Mouse (Mus musculus) midbrain, postnatal 0 days (tissue): ENCODE measurements around the gene 4632433K11Rik. TPM values are rescaled to one million over a fixed set of nuclear protein-coding genes. Genes with fewer than 3 reads are reported as not detected.

Experiments
- ATAC-seq: fragments of 200-750 bp; cut with Nextera tagmentation; 2 replicates; pipeline ENCODE4 v1.8.0; 2017; ENCODE audit warnings: moderate number of reproducible peaks, mild to moderate bottlenecking, moderate TSS enrichment, moderate library complexity; ENCODE audit not compliant: low FRiP score
- DNase-seq: peaks from one replicate; pipeline ENCODE4 v3.0.0-alpha.2; 2015; ENCODE audit warnings: low spot score
- H3K27ac ChIP-seq: fragments of 300-500 bp; sonication (generic); 2 replicates; pipeline ENCODE4 v1.5.1; 2014; ENCODE audit warnings: low read depth, mild to moderate bottlenecking, low read length, mixed read lengths
- H3K27me3 ChIP-seq: fragments of 300-500 bp; sonication (generic); 2 replicates; pipeline ENCODE4 v1.6.1; 2014; ENCODE audit warnings: low read length, control low read depth, mixed read lengths; ENCODE audit not compliant: insufficient read depth
- H3K36me3 ChIP-seq: fragments of 300-500 bp; sonication (generic); 2 replicates; pipeline ENCODE4 v1.6.1; 2014; ENCODE audit warnings: low read length, control low read depth, mixed read lengths; ENCODE audit not compliant: insufficient read depth
- H3K4me1 ChIP-seq: fragments of 300-500 bp; sonication (generic); 2 replicates; pipeline ENCODE4 v1.6.1; 2014; ENCODE audit warnings: mild to moderate bottlenecking, control low read depth, antibody characterized with exemption, low read length, mixed read lengths; ENCODE audit not compliant: insufficient read depth
- H3K4me2 ChIP-seq: fragments of 300-500 bp; sonication (generic); 2 replicates; pipeline ENCODE4 v1.6.1; 2014; ENCODE audit warnings: low read depth, mild to moderate bottlenecking, low read length, mixed read lengths; ENCODE audit not compliant: poor library complexity, severe bottlenecking
- H3K4me3 ChIP-seq: fragments of 300-500 bp; sonication (generic); 2 replicates; pipeline ENCODE4 v1.5.1; 2014; ENCODE audit warnings: low read depth, mild to moderate bottlenecking, low read length, moderate library complexity
- H3K9ac ChIP-seq: fragments of 300-500 bp; sonication (generic); replicated peaks from 2 replicates; pipeline ENCODE4 v1.6.1; 2014; ENCODE audit warnings: mild to moderate bottlenecking, low read length, moderate library complexity, mixed read lengths; ENCODE audit not compliant: poor library complexity, severe bottlenecking
- H3K9me3 ChIP-seq: fragments of 300-500 bp; sonication (generic); 2 replicates; pipeline ENCODE4 v1.6.1; 2016; ENCODE audit warnings: low read length, control low read depth
- CTCF ChIP-seq: IDR thresholded peaks from 2 replicates; pipeline ENCODE4 v1.5.1; 2016; ENCODE audit warnings: antibody characterized with exemption, mild to moderate bottlenecking
- whole genome bisulfite sequencing: fragments of 180-500 bp; shearing (Covaris S2); extraction: QIAGEN DNeasy Blood & Tissue Kit; methylation state at CpG from one replicate; pipeline ENCODE4 v1.1.7; 2014; 5-methylcytosine and 5-hydroxymethylcytosine counted together
- polyA plus RNA-seq: library from polyadenylated mRNA; unstranded; fragments of >200 nt; fragmentation: Nextera tagmentation; extraction: Ambion mirVana; gene quantifications from 2 replicates; pipeline ENCODE4 v1.2.1, GENCODE M21; 2015
- total RNA-seq: library from RNA; depleted of rRNA; stranded (reverse); fragments of >200 nt; gene quantifications from 2 replicates; pipeline ENCODE4 v1.2.3, GENCODE M21; 2014

4632433K11Rik gene
- total and polyA plus RNA-seq, 2 experiments from 2014 or later = not detected

GRCm38 (mm10) chr7:5060944-5061773 lies 27.2 kb downstream of the 4632433K11Rik start:
- H3K9me3 ChIP-seq = no peaks in the 10 kb centered on the region
- DNase-seq = peak; percentile 99
- H3K27me3 ChIP-seq = no peaks in the 10 kb centered on the region
- peak overlapping the region; percentile 95 for H3K27ac ChIP-seq
- ATAC-seq = peak; percentile 91
- peak overlapping the region; percentile 81 for H3K9ac ChIP-seq
- WGBS = under 1% methylated on average over 60 of the region's 60 CpGs
- no peaks in the 10 kb centered on the region for H3K36me3 ChIP-seq
- peaks cover 18% of the 10 kb centered on the region; the same call in 1 of the 2 replicates for H3K4me1 ChIP-seq
- peak overlapping the region; percentile 88 for H3K4me2 ChIP-seq
- peak; percentile 81 for TF ChIP-seq CTCF
- peak overlapping the region; percentile 70 for H3K4me3 ChIP-seq

- peak within 1 kb of the TSS; percentile 81 for H3K9ac ChIP-seq
- peak within 1 kb of the TSS; percentile 88 for H3K4me2 ChIP-seq
- peak within 1 kb of the TSS; percentile 95 for H3K27ac ChIP-seq
- ATAC-seq (peak; percentile 75), DNase-seq (peak; percentile 94)
- H3K36me3 ChIP-seq = peaks cover 5% of the 10 kb centered on the region; the same call in 1 of the 2 replicates
- no peak for TF ChIP-seq CTCF
- no peaks in the 10 kb centered on the region for H3K27me3 ChIP-seq
- no peaks in the 10 kb centered on the region for H3K9me3 ChIP-seq
- under 1% methylated on average over 60 of the region's 65 CpGs for WGBS
- peak within 1 kb of the TSS; percentile 70 for H3K4me3 ChIP-seq
- H3K4me1 ChIP-seq = peaks cover 18% of the 10 kb centered on the region; the same call in 1 of the 2 replicates
These were observed 27.9 kb downstream of the 4632433K11Rik start, which contains the start of gene U2af2 for GRCm38 (mm10) chr7:5061774-5062359. TSS of gene U2af2 (plus strand) at chr7:5062143.

GRCm38 (mm10) chr7:5062360-5063001 lies 28.6 kb downstream of the 4632433K11Rik start:
- Histone ChIP-seq H3K27me3 (no peaks in the 10 kb centered on the region), H3K9ac (peak overlapping the region; percentile 81), H3K4me1 (peaks cover 18% of the 10 kb centered on the region; the same call in 1 of the 2 replicates), H3K4me3 (peak overlapping the region; percentile 70), H3K4me2 (peak overlapping the region; percentile 88), H3K36me3 (peaks cover 9% of the 10 kb centered on the region; the same call in 1 of the 2 replicates), H3K9me3 (no peaks in the 10 kb centered on the region), H3K27ac (peak overlapping the region; percentile 95)
- no peak for TF ChIP-seq CTCF
- WGBS = under 1% methylated on average over 49 of the region's 51 CpGs
- DNase-seq (peak; percentile 85), ATAC-seq (peak; percentile 39)

- Histone ChIP-seq H3K27ac (no peak overlapping the region), H3K4me1 (peaks cover 16% of the 10 kb centered on the region; the same call in 1 of the 2 replicates), H3K4me2 (no peak overlapping the region), H3K36me3 (peaks cover 31% of the 10 kb centered on the region), H3K9me3 (no peaks in the 10 kb centered on the region), H3K9ac (no peak overlapping the region), H3K4me3 (no peak overlapping the region), H3K27me3 (no peaks in the 10 kb centered on the region)
- no peak for DNase-seq
- WGBS = 96% methylated on average over 6 of the region's 6 CpGs
- no peak for TF ChIP-seq CTCF
- ATAC-seq = no peak
These were observed 31.0 kb downstream of the 4632433K11Rik start for GRCm38 (mm10) chr7:5064886-5065285.

- Histone ChIP-seq H3K27ac (no peak overlapping the region), H3K36me3 (peaks cover 81% of the 10 kb centered on the region), H3K4me1 (no peaks in the 10 kb centered on the region), H3K4me2 (no peak overlapping the region), H3K9me3 (no peaks in the 10 kb centered on the region), H3K9ac (no peak overlapping the region), H3K27me3 (no peaks in the 10 kb centered on the region), H3K4me3 (no peak overlapping the region)
- WGBS = 91% methylated on average over 1 of the region's 1 CpGs
- no peak for ATAC-seq
- no peak for TF ChIP-seq CTCF
- DNase-seq = no peak
These were observed 39.7 kb downstream of the 4632433K11Rik start for GRCm38 (mm10) chr7:5073586-5073985.
